Mouse (Mus musculus) liver, postnatal 0 days (tissue): ENCODE measurements around the gene Myom3. TPM values are rescaled to one million over a fixed set of nuclear protein-coding genes. Genes with fewer than 3 reads are reported as not detected.

Source experiments
- ATAC-seq: fragments of 200-750 bp; cut with Nextera tagmentation; 2 replicates; pipeline ENCODE4 v1.8.0; 2017; ENCODE audit warnings: mild to moderate bottlenecking, moderate library complexity
- DNase-seq: peaks from one replicate; pipeline ENCODE4 v3.0.0-alpha.2; 2016
- H3K27ac ChIP-seq: fragments of 300-500 bp; sonication (generic); 2 replicates; pipeline ENCODE4 v1.5.1; 2014; ENCODE audit warnings: antibody characterized with exemption, moderate library complexity, mild to moderate bottlenecking, low read depth
- H3K27me3 ChIP-seq: fragments of 300-500 bp; sonication (generic); 2 replicates; pipeline ENCODE4 v1.6.1; 2014; ENCODE audit warnings: low read length, control low read depth, mixed read lengths; ENCODE audit not compliant: insufficient read depth
- H3K36me3 ChIP-seq: fragments of 300-500 bp; sonication (generic); replicated peaks from 2 replicates; pipeline ENCODE4 v1.6.1; 2014; ENCODE audit warnings: mild to moderate bottlenecking, control low read depth, low read length, moderate library complexity, mixed read lengths; ENCODE audit not compliant: insufficient read depth
- H3K4me1 ChIP-seq: fragments of 300-500 bp; sonication (generic); 2 replicates; pipeline ENCODE4 v1.6.1; 2014; ENCODE audit warnings: antibody characterized with exemption, mild to moderate bottlenecking, control low read depth; ENCODE audit not compliant: insufficient read depth
- H3K4me2 ChIP-seq: fragments of 300-500 bp; sonication (generic); 2 replicates; pipeline ENCODE4 v1.6.1; 2014; ENCODE audit warnings: low read depth, mild to moderate bottlenecking, low read length, moderate library complexity, mixed read lengths
- H3K4me3 ChIP-seq: fragments of 300-500 bp; sonication (generic); 2 replicates; pipeline ENCODE4 v1.5.1; 2014; ENCODE audit warnings: low read depth, low read length
- H3K9ac ChIP-seq: fragments of 300-500 bp; sonication (generic); replicated peaks from 2 replicates; pipeline ENCODE4 v1.6.1; 2014; ENCODE audit warnings: mild to moderate bottlenecking, moderate library complexity
- H3K9me3 ChIP-seq: fragments of 300-500 bp; sonication (generic); 2 replicates; pipeline ENCODE4 v1.6.1; 2016; ENCODE audit warnings: mild to moderate bottlenecking, control low read depth, low read length, mixed read lengths
- CTCF ChIP-seq: sonication (generic); IDR thresholded peaks from 2 replicates; pipeline ENCODE4 v1.5.1; 2016; ENCODE audit warnings: antibody characterized with exemption, low read depth
- EP300 ChIP-seq: IDR thresholded peaks from 2 replicates; pipeline ENCODE4 v1.6.1; 2016; ENCODE audit warnings: antibody characterized with exemption, low read depth, mild to moderate bottlenecking
- WGBS: fragments of 180-500 bp; shearing (Covaris S2); extraction: QIAGEN DNeasy Blood & Tissue Kit; methylation state at CpG from one replicate; pipeline ENCODE4 v1.1.7; 2014; ENCODE audit not compliant: insufficient replicate concordance; 5-methylcytosine and 5-hydroxymethylcytosine counted together
- polyA plus RNA-seq: library from polyadenylated mRNA; unstranded; fragments of >200 nt; fragmentation: Nextera tagmentation; extraction: Ambion mirVana; gene quantifications from 2 replicates; pipeline ENCODE4 v1.2.1, GENCODE M21; 2015

Myom3 gene
- polyA plus RNA-seq, 1 experiment from 2014 or later, result 0.02 TPM

- Histone ChIP-seq H3K27ac (no peak overlapping the region), H3K4me3 (no peak overlapping the region), H3K27me3 (0 out of 2 replicates have a peak, but pooled peaks cover 3% of the 10 kb centered on the region), H3K4me1 (no peaks in the 10 kb centered on the region), H3K36me3 (no peaks in the 10 kb centered on the region), H3K9ac (no peak overlapping the region), H3K4me2 (no peak overlapping the region), H3K9me3 (no peaks in the 10 kb centered on the region)
- ATAC-seq (no peak), DNase-seq (no peak)
- TF ChIP-seq CTCF (no peak), EP300 (no peak)
- WGBS, result 75% methylated on average over 18 of the region's 18 CpGs
Observed at GRCm38 (mm10) chr4:135770611-135771305, 11.2 kb downstream of the Myom3 start.

GRCm38 (mm10) chr4:135771592-135771991 is 12.1 kb downstream of the Myom3 start:
- no peaks in the 10 kb centered on the region for H3K9me3 ChIP-seq
- H3K27ac ChIP-seq, result no peak overlapping the region
- no peaks in the 10 kb centered on the region for H3K4me1 ChIP-seq
- TF ChIP-seq EP300 (no peak), CTCF (no peak)
- no peak overlapping the region for H3K4me2 ChIP-seq
- DNase-seq, result no peak
- H3K27me3 ChIP-seq, result 0 out of 2 replicates have a peak, but pooled peaks cover 3% of the 10 kb centered on the region
- H3K9ac ChIP-seq, result no peak overlapping the region
- 67% methylated on average over 6 of the region's 6 CpGs for WGBS
- H3K4me3 ChIP-seq, result no peak overlapping the region
- H3K36me3 ChIP-seq, result no peaks in the 10 kb centered on the region
- no peak for ATAC-seq

GRCm38 (mm10) chr4:135772671-135773070 is 13.2 kb downstream of the Myom3 start:
- Histone ChIP-seq H3K9me3 (no peaks in the 10 kb centered on the region), H3K36me3 (no peaks in the 10 kb centered on the region), H3K27ac (no peak overlapping the region), H3K27me3 (0 out of 2 replicates have a peak, but pooled peaks cover 3% of the 10 kb centered on the region), H3K4me3 (no peak overlapping the region), H3K4me1 (no peaks in the 10 kb centered on the region), H3K9ac (no peak overlapping the region), H3K4me2 (no peak overlapping the region)
- 66% methylated on average over 4 of the region's 4 CpGs for WGBS
- TF ChIP-seq CTCF, result no peak
- TF ChIP-seq EP300, result no peak
- DNase-seq, result no peak
- ATAC-seq, result no peak

GRCm38 (mm10) chr4:135774496-135774895 is 15.0 kb downstream of the Myom3 start:
- no peak overlapping the region for H3K27ac ChIP-seq
- H3K36me3 ChIP-seq, result no peaks in the 10 kb centered on the region
- DNase-seq, result no peak
- 0 out of 2 replicates have a peak, but pooled peaks cover 3% of the 10 kb centered on the region for H3K27me3 ChIP-seq
- H3K4me2 ChIP-seq, result no peak overlapping the region
- no peak overlapping the region for H3K4me3 ChIP-seq
- no peaks in the 10 kb centered on the region for H3K4me1 ChIP-seq
- H3K9ac ChIP-seq, result no peak overlapping the region
- ATAC-seq, result no peak
- 69% methylated on average over 8 of the region's 8 CpGs for WGBS
- TF ChIP-seq CTCF (no peak), EP300 (no peak)
- H3K9me3 ChIP-seq, result no peaks in the 10 kb centered on the region

- no peak for ATAC-seq
- no peak for TF ChIP-seq CTCF
- TF ChIP-seq EP300, result no peak
- Histone ChIP-seq H3K4me1 (no peaks in the 10 kb centered on the region), H3K27me3 (0 out of 2 replicates have a peak, but pooled peaks cover 3% of the 10 kb centered on the region), H3K27ac (no peak overlapping the region), H3K9me3 (no peaks in the 10 kb centered on the region), H3K36me3 (no peaks in the 10 kb centered on the region), H3K4me2 (no peak overlapping the region), H3K9ac (no peak overlapping the region), H3K4me3 (no peak overlapping the region)
- WGBS, result 76% methylated on average over 4 of the region's 4 CpGs
- DNase-seq, result no peak
Observed at GRCm38 (mm10) chr4:135776850-135777249, 17.3 kb downstream of the Myom3 start.

- Histone ChIP-seq H3K27me3 (no peaks in the 10 kb centered on the region), H3K4me1 (no peaks in the 10 kb centered on the region), H3K9ac (no peak overlapping the region), H3K27ac (no peak overlapping the region), H3K9me3 (no peaks in the 10 kb centered on the region), H3K4me3 (no peak overlapping the region), H3K4me2 (no peak overlapping the region), H3K36me3 (no peaks in the 10 kb centered on the region)
- TF ChIP-seq CTCF (no peak), EP300 (no peak)
- ATAC-seq (no peak), DNase-seq (no peak)
- WGBS, result 64% methylated on average over 9 of the region's 9 CpGs
Observed at GRCm38 (mm10) chr4:135779661-135780060, 20.1 kb downstream of the Myom3 start.
